8 mouse cellular contexts compared by ENCODE assay signal in genomic region chr12:99150126-99150525, GRCm38 (mm10).
DNase-seq lines count a peak whose midpoint lies in the region; ATAC-seq and TF ChIP-seq lines count a peak whose summit lies in the region.

No protein-coding gene starts in this region.

- no peaks in the 10 kb centered on the region for H3K27me3 ChIP-seq in kidney, adult 2 months (replicated peaks; ENCODE audit: control insufficient read depth, insufficient read depth, low read length)
- no peaks in the 10 kb centered on the region for H3K27me3 ChIP-seq in kidney, embryonic 16.5 days (ENCODE audit: insufficient read depth, low read length)
- H3K27me3 ChIP-seq in G1E (ENCODE audit: insufficient read depth, low read length), result no peaks in the 10 kb centered on the region

- H3K4me1 ChIP-seq in kidney, adult 2 months (ENCODE audit: control insufficient read depth, insufficient read depth, low read length), result no peaks in the 10 kb centered on the region
- H3K4me1 ChIP-seq in kidney, embryonic 16.5 days (ENCODE audit: insufficient read depth, low read length), result 0 out of 2 replicates have a peak, but pooled peaks cover 3% of the 10 kb centered on the region
- no peaks in the 10 kb centered on the region for H3K4me1 ChIP-seq in G1E (ENCODE audit: insufficient read depth, low read depth, low read length)

- no peak for ATAC-seq in kidney, embryonic 16.5 days (ENCODE audit: low FRiP score, low TSS enrichment)
- peak; percentile 19; the same call in 1 of the 2 replicates for ATAC-seq in G1E (ENCODE audit: extremely low read depth, insufficient number of reproducible peaks, low FRiP score, poor library complexity, severe bottlenecking)
- ATAC-seq in erythroblast, adult 5-6 weeks (replicated peaks; ENCODE audit: low FRiP score, poor library complexity, severe bottlenecking), result no peak

- WGBS in kidney, adult 2 months, result 50% methylated on average over 4 of the region's 4 CpGs
- WGBS in kidney, embryonic 16.5 days, result 48% methylated on average over 4 of the region's 4 CpGs

- H3K27ac ChIP-seq in kidney, adult 2 months (ENCODE audit: insufficient read depth, low read depth, low read length), result no peak overlapping the region
- no peak overlapping the region for H3K27ac ChIP-seq in kidney, embryonic 16.5 days (ENCODE audit: low read length)

- DNase-seq in kidney, adult 2 months, result peak; percentile 56
- DNase-seq in G1E (ENCODE audit: low spot score), result peak; percentile 57
- DNase-seq in brain, adult 2 months (ENCODE audit: low read depth, low spot score), result peak; percentile 36
- DNase-seq in gastrocnemius, postnatal 4 days (ENCODE audit: low spot score in 2 of 2), result peak; percentile 39 to 42
- peak; percentile 71 for DNase-seq in lung, postnatal 14 days
- peak; percentile 55 to 86 for DNase-seq in spleen, postnatal 4 days (ENCODE audit: low spot score in 2 of 2)

- no peak overlapping the region for H3K4me2 ChIP-seq in kidney, embryonic 16.5 days (replicated peaks; ENCODE audit: low read depth, low read length)

- peak; percentile 85 for TF ChIP-seq CTCF in kidney, adult 2 months (conservative IDR thresholded peaks at IDR 0.05; ENCODE audit: insufficient read depth, insufficient read length, low read depth, low read length)
- TF ChIP-seq CTCF in G1E (IDR thresholded peaks at IDR 0.05; ENCODE audit: low read depth, low read length), result peak; percentile 95

- H3K9ac ChIP-seq in kidney, embryonic 16.5 days (replicated peaks; ENCODE audit: low read length), result no peak overlapping the region

- no peak overlapping the region for H3K4me3 ChIP-seq in kidney, adult 2 months (ENCODE audit: insufficient read depth, low read depth, low read length)
- no peak overlapping the region for H3K4me3 ChIP-seq in kidney, embryonic 16.5 days (ENCODE audit: low read length)
- H3K4me3 ChIP-seq in G1E (ENCODE audit: low read depth, low read length), result no peak overlapping the region

- no peaks in the 10 kb centered on the region for H3K36me3 ChIP-seq in kidney, adult 2 months (ENCODE audit: control insufficient read depth, insufficient read depth, low read length)
- H3K36me3 ChIP-seq in kidney, embryonic 16.5 days (ENCODE audit: insufficient read depth, low read length), result no peaks in the 10 kb centered on the region
- no peaks in the 10 kb centered on the region for H3K36me3 ChIP-seq in G1E (replicated peaks)

- TF ChIP-seq POLR2A in kidney, adult 2 months (IDR thresholded peaks at IDR 0.05; ENCODE audit: low read depth, low read length), result no peak

- H3K9me3 ChIP-seq in kidney, embryonic 16.5 days (ENCODE audit: low read length), result peaks cover 4% of the 10 kb centered on the region; the same call in 1 of the 2 replicates
- peaks cover 9% of the 10 kb centered on the region for H3K9me3 ChIP-seq in G1E (replicated peaks)
